Mouse (Mus musculus): ENCODE measurements at regions not wholly inside any gene's neighbourhood (a gene's known extent, or its start where the extent isn't known, plus 50 kb on each side); places are given as distances from the start of the nearest gene placed in this dataset.

GRCm38 (mm10) chr13:42593488-42594170 is 86.8 kb upstream of the Phactr1 start:
- Histone ChIP-seq H3K27ac (replicated peaks; ENCODE audit: low read depth, low read length) (no peak overlapping the region), H3K4me1 (ENCODE audit: control insufficient read depth, insufficient read depth, insufficient read length, low read length) (no peaks in the 10 kb centered on the region), H3K4me3 (ENCODE audit: insufficient read depth, low read depth, low read length) (no peak overlapping the region)

GRCm38 (mm10) chr13:42595180-42595579 is 85.2 kb upstream of the Phactr1 start:
- Histone ChIP-seq H3K4me1 (ENCODE audit: control insufficient read depth, insufficient read depth, insufficient read length, low read length) (no peaks in the 10 kb centered on the region), H3K4me3 (ENCODE audit: insufficient read depth, low read depth, low read length) (no peak overlapping the region), H3K27ac (replicated peaks; ENCODE audit: low read depth, low read length) (no peak overlapping the region)

DNA sequence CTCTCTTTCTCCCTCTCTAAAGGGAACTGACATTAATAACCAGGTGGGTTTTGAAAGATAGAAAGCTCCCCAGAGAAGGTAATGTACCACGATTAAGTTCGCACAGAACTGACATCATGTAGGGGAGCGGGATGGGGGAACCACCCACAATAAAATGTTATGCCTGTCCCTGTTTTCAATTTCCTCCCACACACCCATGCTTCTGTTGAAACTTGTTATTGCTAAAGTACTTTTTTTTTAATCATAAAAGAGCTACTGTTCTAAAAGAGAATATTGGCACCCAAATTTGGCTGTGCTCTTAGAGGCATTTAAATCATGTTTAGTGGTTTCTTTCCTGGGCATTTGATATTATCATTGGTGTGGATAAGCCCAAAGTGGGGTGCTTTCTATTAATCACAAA is 82.6 kb upstream of the Phactr1 start:
- Histone ChIP-seq H3K4me3 (ENCODE audit: insufficient read depth, low read depth, low read length) (no peak overlapping the region), H3K27ac (replicated peaks; ENCODE audit: low read depth, low read length) (no peak overlapping the region), H3K4me1 (ENCODE audit: control insufficient read depth, insufficient read depth, insufficient read length, low read length) (no peaks in the 10 kb centered on the region)

DNA sequence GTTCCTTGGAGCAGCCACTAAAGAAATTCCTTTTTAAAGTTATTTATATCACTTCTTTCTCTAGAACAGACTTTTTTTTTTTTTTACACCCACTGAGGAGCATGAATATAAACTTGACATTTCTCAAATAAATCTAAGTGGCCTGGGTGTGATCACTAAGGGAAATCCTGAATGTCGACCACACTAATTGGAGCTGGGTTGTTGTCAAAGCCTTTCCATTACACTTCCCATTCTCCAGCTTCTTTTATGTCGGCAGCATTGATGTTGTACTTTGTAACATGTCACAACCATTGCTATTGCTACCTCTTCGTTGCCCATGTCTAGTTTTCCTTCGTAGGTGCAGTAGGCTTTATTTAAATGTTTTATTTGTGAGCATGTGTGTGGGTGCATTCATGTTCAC is 77.1 kb upstream of the Phactr1 start:
- no peak overlapping the region for H3K4me3 ChIP-seq (ENCODE audit: insufficient read depth, low read depth, low read length)
- H3K27ac ChIP-seq (replicated peaks; ENCODE audit: low read depth, low read length): no peak overlapping the region
- H3K4me1 ChIP-seq (ENCODE audit: control insufficient read depth, insufficient read depth, insufficient read length, low read length): no peaks in the 10 kb centered on the region

DNA sequence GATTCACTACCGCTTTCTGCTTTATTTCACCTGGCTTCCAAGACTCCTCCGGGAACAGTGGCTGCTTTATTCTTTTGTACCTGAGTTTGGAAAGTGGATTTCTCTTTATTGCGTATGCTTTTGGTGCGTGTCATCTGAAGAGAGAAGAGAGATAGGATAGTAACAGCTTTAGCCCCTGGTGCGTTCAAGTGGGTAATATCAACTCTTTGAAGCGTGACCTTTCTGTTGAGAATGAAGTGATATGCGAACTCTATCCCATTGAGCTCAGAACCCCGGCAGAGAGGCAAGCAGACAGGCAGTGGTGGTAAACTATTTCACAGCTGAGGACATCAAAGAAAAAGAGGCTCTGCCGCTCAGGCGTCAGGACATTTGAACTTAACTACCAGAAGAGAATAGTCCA is 72.7 kb upstream of the Phactr1 start:
- Histone ChIP-seq H3K4me3 (ENCODE audit: insufficient read depth, low read depth, low read length) (no peak overlapping the region), H3K4me1 (ENCODE audit: control insufficient read depth, insufficient read depth, insufficient read length, low read length) (no peaks in the 10 kb centered on the region), H3K27ac (replicated peaks; ENCODE audit: low read depth, low read length) (no peak overlapping the region)

DNA sequence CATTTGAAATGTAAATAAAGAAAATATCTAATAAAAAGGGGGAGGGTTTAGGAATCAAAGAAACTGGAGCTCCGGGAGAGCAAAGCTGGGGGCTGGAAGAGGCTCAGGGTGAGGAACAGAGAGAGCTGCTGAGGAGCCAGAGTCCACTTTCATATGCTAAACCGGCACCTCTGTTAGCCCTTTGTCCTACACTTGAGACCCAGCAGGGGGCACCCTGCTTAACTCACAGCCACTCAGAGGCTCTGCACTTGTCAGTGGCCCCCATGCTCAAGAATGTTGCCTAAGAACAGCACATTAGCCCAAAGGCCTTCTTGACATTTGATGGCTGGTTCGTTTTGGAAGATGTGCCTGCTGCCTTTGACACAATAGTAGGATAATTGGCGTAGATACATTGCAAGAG is 71.5 kb upstream of the Phactr1 start:
- H3K4me1 ChIP-seq (ENCODE audit: control insufficient read depth, insufficient read depth, insufficient read length, low read length): no peaks in the 10 kb centered on the region
- no peak overlapping the region for H3K27ac ChIP-seq (replicated peaks; ENCODE audit: low read depth, low read length)
- H3K4me3 ChIP-seq (ENCODE audit: insufficient read depth, low read depth, low read length): no peak overlapping the region

DNA sequence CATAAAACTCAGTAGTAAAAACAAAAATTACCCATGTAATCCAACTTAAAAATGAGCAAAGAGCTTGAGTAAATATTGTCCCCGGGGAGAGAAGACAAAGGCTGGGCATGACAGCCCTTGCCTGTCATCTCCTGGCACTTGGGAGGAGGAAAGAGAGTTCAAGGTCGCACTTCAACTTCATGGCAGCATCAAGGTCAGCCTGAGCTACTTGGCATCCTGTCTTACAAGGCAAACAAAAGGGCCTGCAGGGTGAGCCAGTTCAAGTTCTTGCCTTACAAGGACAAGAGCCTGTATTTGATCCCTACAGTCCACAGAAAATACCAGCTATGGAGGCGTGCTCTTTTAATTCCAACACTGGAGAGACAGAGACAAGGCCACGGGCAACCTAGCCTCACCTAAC is 67.1 kb upstream of the Phactr1 start:
- Histone ChIP-seq H3K27ac (replicated peaks; ENCODE audit: low read depth, low read length) (no peak overlapping the region), H3K4me3 (ENCODE audit: insufficient read depth, low read depth, low read length) (no peak overlapping the region), H3K4me1 (ENCODE audit: control insufficient read depth, insufficient read depth, insufficient read length, low read length) (no peaks in the 10 kb centered on the region)

GRCm38 (mm10) chr13:42615826-42616225 is 64.6 kb upstream of the Phactr1 start:
- H3K4me3 ChIP-seq (ENCODE audit: insufficient read depth, low read depth, low read length): no peak overlapping the region
- H3K4me1 ChIP-seq (ENCODE audit: control insufficient read depth, insufficient read depth, insufficient read length, low read length): no peaks in the 10 kb centered on the region
- H3K27ac ChIP-seq (replicated peaks; ENCODE audit: low read depth, low read length): no peak overlapping the region

DNA sequence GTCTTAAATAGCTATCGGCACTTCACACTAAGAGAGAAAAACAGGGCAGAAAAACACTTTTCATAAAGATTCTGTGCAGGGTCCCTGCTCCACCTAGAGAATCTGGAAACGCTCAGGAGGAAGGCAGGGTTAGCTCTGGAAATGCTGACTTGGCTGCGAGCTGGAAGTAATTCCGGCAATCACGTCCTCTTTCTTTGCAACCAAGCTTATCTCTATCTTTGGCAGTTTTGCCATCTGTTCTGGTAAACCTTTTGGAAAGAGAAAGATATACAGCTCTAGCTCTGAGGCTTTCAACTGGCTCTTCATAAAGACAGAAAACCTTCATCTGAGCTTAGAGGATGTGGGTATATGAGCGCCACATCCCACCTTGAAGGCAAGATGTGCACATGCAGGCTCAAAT is 63.2 kb upstream of the Phactr1 start:
- no peaks in the 10 kb centered on the region for H3K4me1 ChIP-seq (ENCODE audit: control insufficient read depth, insufficient read depth, insufficient read length, low read length)
- H3K4me3 ChIP-seq (ENCODE audit: insufficient read depth, low read depth, low read length): no peak overlapping the region
- no peak overlapping the region for H3K27ac ChIP-seq (replicated peaks; ENCODE audit: low read depth, low read length)

- Histone ChIP-seq H3K4me1 (ENCODE audit: control insufficient read depth, insufficient read depth, insufficient read length, low read length) (no peaks in the 10 kb centered on the region), H3K27ac (replicated peaks; ENCODE audit: low read depth, low read length) (no peak overlapping the region), H3K4me3 (ENCODE audit: insufficient read depth, low read depth, low read length) (no peak overlapping the region)
Measured at GRCm38 (mm10) chr13:42617844-42618243, 62.6 kb upstream of the Phactr1 start.

DNA sequence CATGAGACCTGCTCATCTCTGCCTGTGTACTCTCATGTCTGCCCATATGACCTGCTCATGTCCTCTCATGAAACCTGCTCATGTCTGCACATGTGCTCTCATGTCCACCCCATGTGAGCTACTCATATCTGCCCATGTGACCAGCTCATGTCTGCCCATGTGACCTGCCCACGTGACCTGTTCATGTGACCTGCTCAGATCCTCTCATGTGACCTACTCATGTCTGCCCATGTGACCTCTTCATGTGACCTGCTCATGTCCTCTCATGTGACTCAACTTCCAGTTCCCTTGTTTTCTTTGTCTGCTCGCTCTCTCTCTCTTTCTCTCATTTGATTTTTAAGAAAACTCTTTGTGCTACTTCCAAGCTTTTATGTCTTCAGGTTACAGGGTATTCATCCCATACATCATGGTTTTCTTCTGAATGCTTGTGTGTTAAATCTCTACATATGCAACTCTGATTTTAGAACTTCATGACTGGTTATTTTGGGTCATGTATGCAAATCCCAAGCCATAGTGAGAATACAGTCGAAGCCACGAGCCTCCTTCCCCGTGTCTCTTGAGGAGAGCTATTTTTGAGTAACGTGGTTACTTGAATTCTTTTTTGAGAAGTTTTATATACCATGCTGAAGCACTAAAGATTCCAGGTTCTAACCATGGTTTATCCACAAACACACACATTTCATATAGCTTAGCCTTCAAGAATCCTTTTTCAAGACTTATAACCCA is 60.7 kb upstream of the Phactr1 start:
- no peak overlapping the region for H3K4me3 ChIP-seq (ENCODE audit: insufficient read depth, low read depth, low read length)
- H3K27ac ChIP-seq (replicated peaks; ENCODE audit: low read depth, low read length): no peak overlapping the region
- no peaks in the 10 kb centered on the region for H3K4me1 ChIP-seq (ENCODE audit: control insufficient read depth, insufficient read depth, insufficient read length, low read length)

- Histone ChIP-seq H3K4me1 (ENCODE audit: control insufficient read depth, insufficient read depth, insufficient read length, low read length) (no peaks in the 10 kb centered on the region), H3K4me3 (ENCODE audit: insufficient read depth, low read depth, low read length) (no peak overlapping the region), H3K27ac (replicated peaks; ENCODE audit: low read depth, low read length) (no peak overlapping the region)
Measured at GRCm38 (mm10) chr13:42623491-42623890, 56.9 kb upstream of the Phactr1 start.
